Mouse (Mus musculus) liver, embryonic 14.5 days (tissue): Measurements from ENCODE around the gene Sars2.

Experiments
- CTCF ChIP-seq: IDR thresholded peaks from 2 replicates; pipeline ENCODE4 v1.5.1; 2016; ENCODE audit warnings: antibody characterized with exemption, low read depth, control low read depth
- EP300 ChIP-seq: IDR thresholded peaks from 2 replicates; pipeline ENCODE4 v1.6.1; 2016; ENCODE audit warnings: antibody characterized with exemption, low read depth

DNA sequence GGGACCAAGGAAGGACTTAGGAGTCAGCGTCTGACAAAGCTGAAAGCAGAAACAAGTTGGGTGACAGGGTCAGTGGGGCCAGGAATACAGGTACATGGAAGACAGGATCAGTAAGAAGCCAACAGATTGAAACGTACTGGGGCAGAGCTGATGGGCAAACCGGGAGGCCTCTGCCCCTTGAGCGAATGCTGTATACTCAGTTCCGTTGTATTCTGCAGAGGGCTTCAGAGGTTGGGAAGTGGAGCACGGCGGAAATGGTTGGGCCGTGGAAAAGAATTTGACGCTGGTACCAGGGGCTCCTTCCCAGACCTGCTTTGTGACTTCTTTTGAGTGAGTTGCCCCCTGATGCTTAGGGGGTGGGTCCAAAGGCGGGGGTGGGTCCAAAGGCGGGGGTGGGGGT lies 8.6 kb upstream of the Sars2 start:
- TF ChIP-seq EP300 (no peak), CTCF (no peak)
